Mouse (Mus musculus) liver, embryonic 11.5 days (tissue): ENCODE measurements around the gene Kdm2a. TPM values are rescaled to one million over a fixed set of nuclear protein-coding genes. Genes with fewer than 3 reads are reported as not detected.
A peak's percentile ranks its signal among the peaks of the same experiment; 100 is the strongest.

Source experiments
- ATAC-seq: fragments of 200-750 bp; cut with Nextera tagmentation; replicated peaks from 2 replicates; pipeline ENCODE4 v1.8.0; 2017; ENCODE audit warnings: moderate number of reproducible peaks, mild to moderate bottlenecking, moderate TSS enrichment, moderate library complexity; ENCODE audit not compliant: low FRiP score
- DNase-seq: peaks from one replicate; pipeline ENCODE4 v3.0.0-alpha.2; 2017; ENCODE audit warnings: low spot score
- H3K27ac ChIP-seq: fragments of 300-500 bp; sonication (generic); 2 replicates; pipeline ENCODE4 v1.5.1; 2014; ENCODE audit warnings: mild to moderate bottlenecking, low read depth, low read length, control low read depth
- H3K27me3 ChIP-seq: fragments of 300-500 bp; sonication (generic); replicated peaks from 2 replicates; pipeline ENCODE4 v1.6.1; 2014; ENCODE audit warnings: low read length, mixed read lengths; ENCODE audit not compliant: control insufficient read depth, insufficient read depth
- H3K36me3 ChIP-seq: fragments of 300-500 bp; sonication (generic); 2 replicates; pipeline ENCODE4 v1.6.1; 2014; ENCODE audit warnings: mild to moderate bottlenecking, low read length, moderate library complexity, mixed read lengths; ENCODE audit not compliant: control insufficient read depth, insufficient read depth
- H3K4me1 ChIP-seq: fragments of 300-500 bp; sonication (generic); replicated peaks from 2 replicates; pipeline ENCODE4 v1.6.1; 2014; ENCODE audit warnings: low read length, mixed read lengths; ENCODE audit not compliant: control insufficient read depth, insufficient read depth
- H3K4me2 ChIP-seq: fragments of 300-500 bp; sonication (generic); 2 replicates; pipeline ENCODE4 v1.6.1; 2014; ENCODE audit warnings: mild to moderate bottlenecking, control low read depth, moderate library complexity
- H3K4me3 ChIP-seq: fragments of 300-500 bp; sonication (generic); 2 replicates; pipeline ENCODE4 v1.5.1; 2014; ENCODE audit warnings: low read depth, low read length, control low read depth
- H3K9ac ChIP-seq: fragments of 300-500 bp; sonication (generic); 2 replicates; pipeline ENCODE4 v1.6.1; 2014; ENCODE audit warnings: low read depth, low read length, control low read depth
- H3K9me3 ChIP-seq: fragments of 300-500 bp; sonication (generic); 2 replicates; pipeline ENCODE4 v1.6.1; 2016; ENCODE audit warnings: low read length, inconsistent platforms, mixed read lengths; ENCODE audit not compliant: control insufficient read depth
- WGBS: fragments of 180-500 bp; shearing (Covaris S2); extraction: QIAGEN DNeasy Blood & Tissue Kit; methylation state at CpG from one replicate; pipeline ENCODE4 v1.1.7; 2014; 5-methylcytosine and 5-hydroxymethylcytosine counted together
- polyA plus RNA-seq: library from polyadenylated mRNA; unstranded; fragments of >200 nt; fragmentation: Nextera tagmentation; extraction: Ambion mirVana; gene quantifications from 2 replicates; pipeline ENCODE4 v1.2.1, GENCODE M21; 2014

Gene Kdm2a
- polyA plus RNA-seq, 1 experiment from 2014 or later: 40.2 TPM

DNA sequence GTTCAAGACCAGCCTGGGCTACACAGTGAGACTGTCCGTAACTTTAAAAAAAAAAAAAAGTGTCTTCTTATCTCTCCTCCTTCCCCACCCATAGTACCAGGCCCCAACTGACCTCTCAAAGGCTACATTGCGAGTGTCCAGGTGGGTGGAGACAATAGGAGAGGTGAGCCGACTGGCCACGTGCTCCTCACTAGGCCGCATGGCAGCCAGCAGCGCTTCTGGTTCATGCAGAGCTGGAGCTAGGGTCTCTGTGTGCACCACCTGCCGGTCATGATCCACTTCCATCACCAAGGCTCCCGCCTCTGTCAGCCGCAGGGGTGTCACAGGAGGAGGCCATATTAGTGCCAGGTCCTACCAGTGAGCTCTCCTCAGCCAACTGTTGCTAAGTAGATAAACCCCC lies 117.7 kb downstream of the Kdm2a start:
- WGBS: 89% methylated on average over 9 of the region's 9 CpGs
- H3K27ac ChIP-seq: no peak overlapping the region
- DNase-seq: no peak

DNA sequence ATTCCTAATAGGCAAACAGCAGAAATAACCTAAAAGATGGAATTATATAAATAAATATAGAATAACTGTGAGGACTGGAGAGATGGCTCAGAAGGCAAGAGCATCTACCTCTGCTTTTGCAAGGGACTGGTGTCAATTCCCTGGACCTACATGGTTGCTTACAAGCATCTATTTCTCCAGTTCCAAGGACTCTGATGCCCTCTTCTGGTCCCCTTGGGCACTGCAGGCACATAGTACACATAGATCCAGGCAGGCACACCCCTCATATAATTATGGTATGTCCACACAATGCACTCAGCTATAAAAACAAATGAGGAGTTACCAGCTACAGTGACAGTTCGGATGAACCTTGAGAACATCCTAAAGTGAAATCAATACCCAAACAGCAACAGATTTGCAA lies 118.6 kb downstream of the Kdm2a start:
- ATAC-seq: no peak
- no peak overlapping the region for H3K4me2 ChIP-seq
- no peak overlapping the region for H3K4me3 ChIP-seq
- 89% methylated on average over 1 of the region's 1 CpGs for WGBS
- no peaks in the 10 kb centered on the region for H3K9me3 ChIP-seq
- H3K4me1 ChIP-seq: peaks cover 2% of the 10 kb centered on the region
- H3K27me3 ChIP-seq: 0 out of 2 replicates have a peak, but pooled peaks cover 2% of the 10 kb centered on the region
- H3K9ac ChIP-seq: no peak overlapping the region
- DNase-seq: no peak
- no peak overlapping the region for H3K27ac ChIP-seq
- no peaks in the 10 kb centered on the region for H3K36me3 ChIP-seq

More for the DNA sequence above, 117.7 kb downstream of the Kdm2a start:
- Histone ChIP-seq H3K36me3 (no peaks in the 10 kb centered on the region; the same call in 1 of the 2 replicates), H3K4me1 (peaks cover 2% of the 10 kb centered on the region), H3K9ac (no peak overlapping the region), H3K4me2 (no peak overlapping the region), H3K27me3 (0 out of 2 replicates have a peak, but pooled peaks cover 2% of the 10 kb centered on the region), H3K4me3 (no peak overlapping the region), H3K9me3 (no peaks in the 10 kb centered on the region)
- no peak for ATAC-seq

DNA sequence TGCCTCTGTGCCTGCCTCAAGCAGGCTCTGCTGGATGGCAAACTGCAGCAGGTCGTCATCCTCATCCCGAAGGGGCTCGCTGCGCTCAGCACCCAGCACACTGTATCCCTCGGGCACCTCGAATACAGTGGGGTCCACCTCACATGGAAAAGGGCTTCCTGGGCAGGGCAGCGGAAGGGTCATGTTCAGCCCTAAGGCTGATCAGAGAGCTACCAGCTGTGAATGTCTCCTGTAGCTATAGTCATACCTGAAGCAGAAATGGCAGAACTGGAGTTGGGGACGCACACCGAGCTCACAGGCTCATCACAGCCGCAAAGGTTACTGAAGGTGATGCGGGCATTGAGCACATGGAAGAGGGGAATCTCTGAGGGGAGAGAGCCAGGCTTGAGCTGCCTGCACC lies 127.1 kb downstream of the Kdm2a start:
- 92% methylated on average over 11 of the region's 11 CpGs for WGBS
- ATAC-seq: no peak

DNA sequence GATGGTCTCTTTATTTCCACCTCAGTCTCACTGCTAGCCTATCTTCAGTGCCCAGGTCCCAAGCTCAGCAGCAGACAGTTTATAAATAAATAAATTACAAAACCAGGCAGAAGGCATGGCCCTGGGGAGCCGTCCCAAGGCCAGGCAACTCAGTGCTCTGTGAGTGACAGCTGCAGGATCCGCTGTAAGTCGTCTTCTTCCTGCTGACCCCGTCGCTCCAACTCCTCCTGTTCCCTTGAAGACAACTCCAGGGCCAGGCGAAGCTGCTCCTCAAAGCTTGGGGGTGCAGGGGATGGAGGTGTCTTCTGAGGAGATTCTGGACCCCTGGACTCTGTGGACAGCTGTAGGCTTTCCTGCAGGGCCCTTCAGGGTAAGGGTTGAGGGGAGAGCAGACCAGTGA lies 127.9 kb downstream of the Kdm2a start:
- Histone ChIP-seq H3K4me2 (no peak overlapping the region), H3K36me3 (no peaks in the 10 kb centered on the region), H3K27ac (no peak overlapping the region), H3K27me3 (0 out of 2 replicates have a peak, but pooled peaks cover 8% of the 10 kb centered on the region), H3K4me1 (peaks cover 7% of the 10 kb centered on the region), H3K9ac (no peak overlapping the region), H3K4me3 (no peak overlapping the region), H3K9me3 (no peaks in the 10 kb centered on the region)
- 60% methylated on average over 6 of the region's 6 CpGs for WGBS
- no peak for ATAC-seq
- DNase-seq: no peak

More for the DNA sequence above, 127.1 kb downstream of the Kdm2a start:
- Histone ChIP-seq H3K27ac (no peak overlapping the region), H3K9ac (no peak overlapping the region), H3K4me2 (no peak overlapping the region), H3K4me3 (no peak overlapping the region), H3K4me1 (peaks cover 7% of the 10 kb centered on the region), H3K36me3 (no peaks in the 10 kb centered on the region), H3K27me3 (0 out of 2 replicates have a peak, but pooled peaks cover 8% of the 10 kb centered on the region), H3K9me3 (no peaks in the 10 kb centered on the region)
- DNase-seq: no peak

DNA sequence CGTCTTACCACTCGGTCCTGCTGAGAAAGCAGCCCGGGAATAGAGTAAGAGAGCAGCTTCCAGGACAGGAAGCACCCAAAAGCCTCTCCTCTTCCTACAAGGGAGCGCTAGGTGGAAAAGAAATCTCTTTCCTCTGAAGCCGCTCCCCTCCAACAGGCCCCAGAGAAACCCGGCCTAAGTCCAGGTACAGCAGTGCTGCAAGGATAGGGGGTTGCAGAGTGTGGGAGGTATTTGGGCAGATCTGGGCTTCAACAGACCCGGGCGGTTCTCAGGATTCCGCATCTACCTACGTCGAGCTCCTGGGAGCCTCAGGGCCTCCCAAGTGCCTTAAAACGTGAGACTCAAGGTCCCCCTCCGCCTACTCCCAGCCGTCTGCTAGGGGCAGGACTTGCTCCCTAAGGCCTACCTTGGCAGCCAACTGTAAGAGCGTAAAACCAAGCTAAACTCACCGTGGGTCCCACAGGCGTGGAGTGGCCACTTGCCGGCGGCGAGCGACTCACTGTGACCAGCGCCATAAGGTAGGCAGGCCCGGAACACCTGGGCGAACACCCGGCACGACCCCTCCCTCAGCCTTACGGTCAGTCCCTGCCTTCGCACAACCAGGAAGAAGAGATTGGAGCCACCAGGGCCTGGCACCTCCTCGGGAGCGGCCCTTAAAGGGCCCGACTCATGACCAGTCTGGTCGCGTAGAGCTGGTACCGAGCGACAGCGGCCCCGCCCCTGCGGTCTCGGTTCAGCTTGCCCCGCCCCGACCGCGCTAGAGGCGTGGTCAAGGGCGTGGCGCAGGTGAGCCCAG lies 129.3 kb downstream of the Kdm2a start, which contains the start of gene Ssh3:
TSS of gene Ssh3 (minus strand) at position 615 of the 796 bp plus-strand sequence.
- H3K27me3 ChIP-seq: 0 out of 2 replicates have a peak, but pooled peaks cover 8% of the 10 kb centered on the region
- 10% methylated on average over 46 of the region's 46 CpGs for WGBS

DNA sequence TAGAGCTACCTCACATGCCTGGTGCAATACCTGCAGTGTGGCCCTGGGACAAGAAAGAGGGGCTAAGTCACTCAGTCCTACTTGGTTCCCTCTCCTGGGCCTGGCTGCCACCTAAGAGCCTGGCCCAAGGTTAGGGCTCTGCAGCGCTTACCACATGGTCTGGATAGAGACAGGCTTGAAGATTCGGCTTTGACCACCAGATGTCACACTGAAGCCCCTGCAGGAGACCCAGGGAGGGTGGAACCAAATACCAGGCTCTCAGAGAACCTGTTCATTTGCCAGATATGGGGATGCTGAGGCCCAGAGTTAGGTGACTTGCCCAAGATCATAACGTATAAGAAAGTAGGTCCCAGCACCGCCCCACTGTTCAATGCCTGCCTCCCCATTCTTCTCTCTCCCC lies 132.1 kb downstream of the Kdm2a start:
- H3K27ac ChIP-seq: no peak overlapping the region
- H3K9me3 ChIP-seq: no peaks in the 10 kb centered on the region
- no peaks in the 10 kb centered on the region for H3K36me3 ChIP-seq
- H3K27me3 ChIP-seq: 0 out of 2 replicates have a peak, but pooled peaks cover 8% of the 10 kb centered on the region
- H3K4me3 ChIP-seq: no peak overlapping the region
- no peak overlapping the region for H3K9ac ChIP-seq
- 60% methylated on average over 4 of the region's 4 CpGs for WGBS
- peaks cover 14% of the 10 kb centered on the region for H3K4me1 ChIP-seq
- no peak overlapping the region for H3K4me2 ChIP-seq
- ATAC-seq (no peak), DNase-seq (no peak)

More for the DNA sequence above, 129.3 kb downstream of the Kdm2a start, which contains the start of gene Ssh3:
- Histone ChIP-seq H3K4me3 (peak within 1 kb of the TSS; percentile 51), H3K36me3 (no peaks in the 10 kb centered on the region), H3K4me1 (peaks cover 7% of the 10 kb centered on the region), H3K9me3 (no peaks in the 10 kb centered on the region), H3K9ac (peak within 1 kb of the TSS; percentile 55), H3K27ac (no peak within 1 kb of the TSS), H3K4me2 (peak within 1 kb of the TSS; percentile 87)
- ATAC-seq: peak; percentile 76
- no peak for DNase-seq

Other genes with a start within 250 kb of the Kdm2a start
- gene Coro1b, start 249.7 kb downstream of the Kdm2a start, polyA plus RNA-seq: 126 and 132 TPM in 2 replicates
- 38.7 and 41.1 TPM in 2 replicates for gene Ptprcap, start 244.7 kb downstream of the Kdm2a start, polyA plus RNA-seq
- 41.0 and 53.5 TPM in 2 replicates for gene Rps6kb2, start 234.9 kb downstream of the Kdm2a start, polyA plus RNA-seq
- 0.89 and 1.2 TPM in 2 replicates for gene Carns1, start 222.8 kb downstream of the Kdm2a start, polyA plus RNA-seq
- gene Tbc1d10c, start 207.0 kb downstream of the Kdm2a start, polyA plus RNA-seq: 3.3 and 3.4 TPM in 2 replicates
- 773 and 809 TPM in 2 replicates for gene Ppp1ca, start 206.2 kb downstream of the Kdm2a start, polyA plus RNA-seq
- 35.7 and 38.8 TPM in 2 replicates for gene Rad9a, start 196.6 kb downstream of the Kdm2a start, polyA plus RNA-seq
- 1.9 and 2.4 TPM in 2 replicates for gene Clcf1, start 184.0 kb downstream of the Kdm2a start, polyA plus RNA-seq
- gene AC109138.7, start 183.9 kb downstream of the Kdm2a start, polyA plus RNA-seq: not detected in 2 replicates
- gene Pold4, start 166.4 kb downstream of the Kdm2a start, polyA plus RNA-seq: 22.1 and 24.9 TPM in 2 replicates
- gene Ssh3, start 129.1 kb downstream of the Kdm2a start, polyA plus RNA-seq: 3.2 and 3.3 TPM in 2 replicates
- gene Ankrd13d, start 115.1 kb downstream of the Kdm2a start, polyA plus RNA-seq: 2.9 and 3.2 TPM in 2 replicates
- 22.1 and 23.1 TPM in 2 replicates for gene Grk2, start 92.1 kb downstream of the Kdm2a start, polyA plus RNA-seq
- gene Rhod, start 41.1 kb upstream of the Kdm2a start, polyA plus RNA-seq: 10.3 and 14.3 TPM in 2 replicates
- 0.26 and 0.27 TPM in 2 replicates for gene Syt12, start 79.2 kb upstream of the Kdm2a start, polyA plus RNA-seq
- gene 2010003K11Rik, start 100.3 kb upstream of the Kdm2a start, polyA plus RNA-seq: 0.14 TPM in 1 of 2 replicates, not detected in the other
- 18.6 and 21.0 TPM in 2 replicates for gene Pcx, start 112.2 kb upstream of the Kdm2a start, polyA plus RNA-seq
- 2.2 and 3.3 TPM in 2 replicates for gene Lrfn4, start 217.4 kb upstream of the Kdm2a start, polyA plus RNA-seq
- 52.5 and 52.9 TPM in 2 replicates for gene Rce1, start 227.4 kb upstream of the Kdm2a start, polyA plus RNA-seq